Mouse (Mus musculus) frontal cortex, adult (tissue): ENCODE data around the gene Fscn1.

Experiments
- ATAC-seq: cut with Nextera tagmentation; 2 replicates; pipeline ENCODE4 v1.9.2; 2017; ENCODE audit warnings: mild to moderate bottlenecking, moderate library complexity, mixed read lengths; ENCODE audit not compliant: low TSS enrichment

The Fscn1 gene

GRCm38 (mm10) chr5:142935642-142936335 lies 24.4 kb upstream of the Fscn1 start:
- peak; percentile 83 for ATAC-seq

GRCm38 (mm10) chr5:142936336-142936719 lies 23.8 kb upstream of the Fscn1 start:
- peak; percentile 45; the same call in 1 of the 2 replicates for ATAC-seq

GRCm38 (mm10) chr5:142937956-142938727 lies 22.0 kb upstream of the Fscn1 start:
- ATAC-seq = peak; percentile 56; the same call in 1 of the 2 replicates

- no peak for ATAC-seq
Observed at GRCm38 (mm10) chr5:142940393-142940792, 19.8 kb upstream of the Fscn1 start.

- no peak for ATAC-seq
Observed at GRCm38 (mm10) chr5:142944979-142945682, 15.0 kb upstream of the Fscn1 start.

- ATAC-seq = no peak
Observed at GRCm38 (mm10) chr5:142947460-142947859, 12.7 kb upstream of the Fscn1 start.

- no peak for ATAC-seq
Observed at GRCm38 (mm10) chr5:142949580-142949979, 10.6 kb upstream of the Fscn1 start.

- no peak for ATAC-seq
Observed at GRCm38 (mm10) chr5:142950405-142950804, 9.7 kb upstream of the Fscn1 start.

- ATAC-seq = peak; percentile 31; the same call in 1 of the 2 replicates
Observed at GRCm38 (mm10) chr5:142953641-142954040, 6.5 kb upstream of the Fscn1 start.

- no peak for ATAC-seq
Observed at GRCm38 (mm10) chr5:142956956-142957703, 3.0 kb upstream of the Fscn1 start.

- ATAC-seq = no peak
Observed at GRCm38 (mm10) chr5:142958464-142958863, 1.7 kb upstream of the Fscn1 start.

- ATAC-seq = no peak
Observed at GRCm38 (mm10) chr5:142959156-142959555, 987 bp upstream of the Fscn1 start.

GRCm38 (mm10) chr5:142960775-142961271 lies 680 bp downstream of the Fscn1 start:
- 0 out of 2 replicates have a peak, but pooled peaks have one; percentile 6 for ATAC-seq

- 0 out of 2 replicates have a peak, but pooled peaks have one; percentile 5 for ATAC-seq
Observed at GRCm38 (mm10) chr5:142961398-142961880, 1.3 kb downstream of the Fscn1 start.

GRCm38 (mm10) chr5:142961881-142962443 lies 1.8 kb downstream of the Fscn1 start:
- no peak for ATAC-seq

GRCm38 (mm10) chr5:142962444-142962961 lies 2.4 kb downstream of the Fscn1 start:
- no peak for ATAC-seq

GRCm38 (mm10) chr5:142963003-142963704 lies 3.0 kb downstream of the Fscn1 start:
- ATAC-seq = peak; percentile 24; the same call in 1 of the 2 replicates

- peak; percentile 11 for ATAC-seq
Observed at GRCm38 (mm10) chr5:142963705-142964494, 3.8 kb downstream of the Fscn1 start.

- no peak for ATAC-seq
Observed at GRCm38 (mm10) chr5:142964650-142965049, 4.5 kb downstream of the Fscn1 start.
